Mouse (Mus musculus) kidney, postnatal 0 days (tissue): Measurements from ENCODE around the gene Tpk1. TPM values are rescaled to one million over a fixed set of nuclear protein-coding genes. Genes with fewer than 3 reads are reported as not detected.
"Not testable (repeated sequence)": the region's sequence is repeated elsewhere in the genome, so short reads cannot be mapped to it uniquely, and the experiment has no call there.

Experiments used
- ATAC-seq: fragments of 200-750 bp; cut with Nextera tagmentation; replicated peaks from 2 replicates; pipeline ENCODE4 v1.8.0; 2017; ENCODE audit warnings: low read depth, moderate number of reproducible peaks, moderate TSS enrichment, moderate library complexity; ENCODE audit not compliant: low FRiP score
- DNase-seq: peaks from one replicate; pipeline ENCODE4 v3.0.0-alpha.2; 2016; ENCODE audit warnings: low spot score
- H3K27ac ChIP-seq: fragments of 300-500 bp; sonication (generic); 2 replicates; pipeline ENCODE4 v1.5.1; 2014; ENCODE audit warnings: mild to moderate bottlenecking
- H3K27me3 ChIP-seq: fragments of 300-500 bp; sonication (generic); 2 replicates; pipeline ENCODE4 v1.6.1; 2014; ENCODE audit warnings: low read length, mixed read lengths; ENCODE audit not compliant: insufficient read depth
- H3K36me3 ChIP-seq: fragments of 300-500 bp; sonication (generic); 2 replicates; pipeline ENCODE4 v1.6.1; 2014; ENCODE audit warnings: low read length, mixed read lengths; ENCODE audit not compliant: insufficient read depth
- H3K4me1 ChIP-seq: fragments of 300-500 bp; sonication (generic); replicated peaks from 2 replicates; pipeline ENCODE4 v1.6.1; 2014; ENCODE audit warnings: antibody characterized with exemption, low read length, mixed read lengths; ENCODE audit not compliant: insufficient read depth
- H3K4me2 ChIP-seq: fragments of 300-500 bp; sonication (generic); 2 replicates; pipeline ENCODE4 v1.6.1; 2014; ENCODE audit warnings: mild to moderate bottlenecking, low read length, moderate library complexity, mixed read lengths
- H3K4me3 ChIP-seq: fragments of 300-500 bp; sonication (generic); replicated peaks from 2 replicates; pipeline ENCODE4 v1.5.1; 2014; ENCODE audit warnings: low read depth, low read length
- H3K9ac ChIP-seq: fragments of 300-500 bp; sonication (generic); 2 replicates; pipeline ENCODE4 v1.6.1; 2014; ENCODE audit warnings: low read depth, low read length
- H3K9me3 ChIP-seq: fragments of 300-500 bp; sonication (generic); replicated peaks from 2 replicates; pipeline ENCODE4 v1.6.1; 2016; ENCODE audit warnings: low read length, inconsistent platforms, mixed read lengths
- CTCF ChIP-seq: IDR thresholded peaks from 2 replicates; pipeline ENCODE4 v1.5.1; 2016; ENCODE audit warnings: antibody characterized with exemption, low read depth, mild to moderate bottlenecking, moderate library complexity
- WGBS: fragments of 180-500 bp; shearing (Covaris S2); extraction: QIAGEN DNeasy Blood & Tissue Kit; methylation state at CpG from one replicate; pipeline ENCODE4 v1.1.7; 2014; 5-methylcytosine and 5-hydroxymethylcytosine counted together
- polyA plus RNA-seq: library from polyadenylated mRNA; unstranded; fragments of >200 nt; fragmentation: Nextera tagmentation; extraction: Ambion mirVana; gene quantifications from 2 replicates; pipeline ENCODE4 v1.2.1, GENCODE M21; 2015

Gene Tpk1
- polyA plus RNA-seq, 1 experiment from 2014 or later = 29.5 TPM

GRCm38 (mm10) chr6:43517316-43517655 lies 148.8 kb downstream of the Tpk1 start:
- no peak for ATAC-seq
- no peak for TF ChIP-seq CTCF

GRCm38 (mm10) chr6:43516593-43517315 lies 149.3 kb downstream of the Tpk1 start:
- H3K4me1 ChIP-seq = no peaks in the 10 kb centered on the region
- TF ChIP-seq CTCF = no peak
- ATAC-seq = no peak
- 92% methylated on average over 2 of the region's 2 CpGs for WGBS
- no peaks in the 10 kb centered on the region for H3K27me3 ChIP-seq
- no peak overlapping the region for H3K9ac ChIP-seq
- no peak overlapping the region for H3K27ac ChIP-seq
- H3K36me3 ChIP-seq = no peaks in the 10 kb centered on the region
- H3K4me2 ChIP-seq = no peak overlapping the region
- H3K4me3 ChIP-seq = no peak overlapping the region
- H3K9me3 ChIP-seq = no peaks in the 10 kb centered on the region
- DNase-seq = no peak

More at GRCm38 (mm10) chr6:43517316-43517655, 148.8 kb downstream of the Tpk1 start:
- Histone ChIP-seq H3K4me1 (no peaks in the 10 kb centered on the region), H3K9me3 (no peaks in the 10 kb centered on the region), H3K4me3 (no peak overlapping the region), H3K9ac (no peak overlapping the region), H3K4me2 (no peak overlapping the region), H3K27me3 (no peaks in the 10 kb centered on the region), H3K27ac (no peak overlapping the region), H3K36me3 (no peaks in the 10 kb centered on the region)
- WGBS = 87% methylated on average over 2 of the region's 2 CpGs
- DNase-seq = no peak

GRCm38 (mm10) chr6:43506686-43507385 lies 159.2 kb downstream of the Tpk1 start:
- H3K27ac ChIP-seq, ATAC-seq, H3K4me1 ChIP-seq: not testable (repeated sequence)

GRCm38 (mm10) chr6:43504609-43505230 lies 161.4 kb downstream of the Tpk1 start:
- Histone ChIP-seq H3K4me3 (no peak overlapping the region), H3K9me3 (no peaks in the 10 kb centered on the region), H3K36me3 (no peaks in the 10 kb centered on the region), H3K27ac (no peak overlapping the region), H3K4me2 (no peak overlapping the region), H3K27me3 (no peaks in the 10 kb centered on the region), H3K4me1 (no peaks in the 10 kb centered on the region), H3K9ac (no peak overlapping the region)
- TF ChIP-seq CTCF = no peak
- no peak for DNase-seq
- no peak for ATAC-seq
- WGBS = 62% methylated on average over 5 of the region's 5 CpGs

More at GRCm38 (mm10) chr6:43506686-43507385, 159.2 kb downstream of the Tpk1 start:
- 82% methylated on average over 2 of the region's 2 CpGs for WGBS
- H3K27me3 ChIP-seq, H3K4me3 ChIP-seq, H3K9ac ChIP-seq, DNase-seq, H3K4me2 ChIP-seq, H3K9me3 ChIP-seq, H3K36me3 ChIP-seq: not testable (repeated sequence)

GRCm38 (mm10) chr6:43492367-43492766 lies 173.7 kb downstream of the Tpk1 start:
- Histone ChIP-seq H3K27ac (no peak overlapping the region), H3K4me1 (no peaks in the 10 kb centered on the region), H3K9me3 (no peaks in the 10 kb centered on the region), H3K9ac (no peak overlapping the region), H3K27me3 (no peaks in the 10 kb centered on the region), H3K4me2 (no peak overlapping the region), H3K4me3 (no peak overlapping the region), H3K36me3 (no peaks in the 10 kb centered on the region)
- DNase-seq = peak; percentile 51
- TF ChIP-seq CTCF = peak; percentile 46; the same call in 1 of the 2 replicates
- no peak for ATAC-seq

DNA sequence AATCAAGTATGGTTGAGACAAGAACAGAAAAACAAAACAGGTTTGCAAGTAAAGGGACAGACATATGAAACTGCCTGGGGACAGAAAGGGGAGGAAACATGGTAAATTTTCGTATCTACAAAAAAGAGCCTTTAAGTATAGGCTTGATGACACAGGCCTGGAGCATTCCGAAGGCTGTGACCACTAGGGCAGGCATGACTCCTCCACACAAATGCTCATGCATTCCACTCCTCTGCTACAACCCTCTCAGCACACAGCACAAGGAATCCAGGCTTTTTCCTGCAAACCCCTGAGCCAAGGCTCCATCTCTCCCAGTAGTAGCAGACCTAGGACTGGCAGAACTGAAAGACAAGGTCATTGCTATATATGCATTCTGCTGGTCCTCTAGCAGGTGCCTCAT lies 179.4 kb downstream of the Tpk1 start:
- Histone ChIP-seq H3K4me2 (no peak overlapping the region), H3K4me3 (no peak overlapping the region), H3K9ac (no peak overlapping the region), H3K27ac (no peak overlapping the region), H3K9me3 (no peaks in the 10 kb centered on the region), H3K36me3 (no peaks in the 10 kb centered on the region), H3K4me1 (no peaks in the 10 kb centered on the region), H3K27me3 (no peaks in the 10 kb centered on the region)
- no peak for TF ChIP-seq CTCF
- WGBS = 54% methylated on average over 2 of the region's 2 CpGs
- DNase-seq (no peak), ATAC-seq (no peak)
